Mouse (Mus musculus): ENCODE data around the gene Pds5a.

Gene Pds5a

DNA sequence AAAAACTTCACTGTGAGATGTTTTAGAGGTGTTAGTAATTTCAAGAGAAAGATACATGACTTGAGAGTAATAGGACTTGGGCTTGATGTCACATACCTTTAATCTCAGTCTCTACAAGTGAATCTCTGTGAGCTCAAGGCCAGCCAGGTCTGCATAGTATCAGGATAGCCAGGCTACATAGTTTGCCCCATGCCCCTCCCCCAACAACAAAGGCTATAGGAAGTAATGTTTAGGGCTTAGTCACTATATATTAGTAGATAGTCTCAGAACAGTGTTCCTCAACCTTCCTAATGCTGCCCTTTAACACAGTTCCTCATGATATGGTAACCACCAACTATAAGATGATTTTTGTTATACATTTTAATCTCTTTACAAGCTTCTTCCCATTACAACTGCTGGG is 141.0 kb downstream of the Pds5a start:
- DNase-seq: no peak
